Mouse (Mus musculus): ENCODE data around the gene Pclaf. TPM values are rescaled to one million over a fixed set of nuclear protein-coding genes. Genes with fewer than 3 reads are reported as not detected.

The Pclaf gene
- polyA plus RNA-seq, 1 experiment from 2014 or later = 9.9 TPM

DNA sequence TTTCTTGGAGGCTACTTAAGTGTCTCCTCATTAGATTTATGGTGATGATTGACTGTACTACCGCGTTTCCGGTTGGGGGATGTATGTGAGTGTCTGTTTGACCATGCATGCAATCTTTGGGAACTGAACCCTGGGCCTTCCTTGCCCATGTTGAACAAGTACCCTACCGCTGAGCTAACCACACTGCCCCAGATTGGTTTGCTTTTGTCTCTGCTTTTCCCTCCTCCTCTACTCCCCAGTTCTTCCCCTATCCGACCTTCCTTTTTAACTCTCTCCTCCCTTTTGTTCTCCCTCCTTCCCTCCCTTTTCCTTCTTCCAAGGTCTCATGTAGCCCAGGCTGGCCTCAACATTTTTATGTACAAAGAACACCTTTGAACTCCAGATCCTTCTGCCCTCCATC is 1.1 kb downstream of the Pclaf start:
- TF ChIP-seq EP300 (IDR thresholded peaks at IDR 0.05) (no peak), CTCF (IDR thresholded peaks at IDR 0.05) (no peak)
- Histone ChIP-seq H3K9ac (replicated peaks; ENCODE audit: low read depth) (no peak overlapping the region), H3K4me3 (ENCODE audit: low read depth, low read length) (no peak overlapping the region), H3K4me2 (replicated peaks; ENCODE audit: low read depth, low read length) (no peak overlapping the region; the same call in 1 of the 2 replicates), H3K4me1 (ENCODE audit: insufficient read depth, low read depth, low read length) (no peaks in the 10 kb centered on the region), H3K27me3 (replicated peaks; ENCODE audit: insufficient read depth, low read length) (no peaks in the 10 kb centered on the region), H3K27ac (ENCODE audit: low read length) (no peak overlapping the region), H3K9me3 (ENCODE audit: low read length) (no peaks in the 10 kb centered on the region), H3K36me3 (ENCODE audit: insufficient read depth, low read length) (no peaks in the 10 kb centered on the region)
- DNase-seq (ENCODE audit: low spot score) = no peak
- WGBS = 3% methylated on average over 5 of the region's 5 CpGs
- no peak for ATAC-seq

DNA sequence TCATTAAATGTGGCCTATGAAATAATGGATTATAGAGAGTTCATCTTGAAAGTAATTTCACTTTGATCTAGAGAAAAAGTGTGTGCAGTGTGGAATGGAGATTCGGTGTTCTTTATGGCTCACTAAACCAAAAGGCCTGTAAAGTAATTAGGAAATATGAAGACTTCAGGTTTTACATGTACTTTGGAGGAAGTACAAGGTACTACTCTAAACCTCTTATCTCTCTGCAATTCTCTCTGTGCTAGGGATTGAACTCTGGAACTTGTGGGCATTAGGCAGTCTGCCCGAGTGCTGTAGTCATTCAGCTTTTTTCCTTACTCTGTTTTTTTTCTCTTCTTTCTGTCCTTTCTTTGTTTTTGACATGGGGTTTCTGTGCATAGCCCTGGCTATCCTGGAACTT is 6.9 kb downstream of the Pclaf start:
- H3K27me3 ChIP-seq (replicated peaks; ENCODE audit: insufficient read depth, low read length) = no peaks in the 10 kb centered on the region
- H3K4me3 ChIP-seq (ENCODE audit: low read depth, low read length) = no peak overlapping the region
- H3K9ac ChIP-seq (replicated peaks; ENCODE audit: low read depth) = no peak overlapping the region
- TF ChIP-seq EP300 (IDR thresholded peaks at IDR 0.05) (no peak), CTCF (IDR thresholded peaks at IDR 0.05) (no peak)
- DNase-seq (ENCODE audit: low spot score) = no peak
- no peaks in the 10 kb centered on the region for H3K9me3 ChIP-seq (ENCODE audit: low read length)
- no peak for ATAC-seq
- H3K4me2 ChIP-seq (replicated peaks; ENCODE audit: low read depth, low read length) = no peak overlapping the region
- 81% methylated on average over 2 of the region's 2 CpGs for WGBS
- no peak overlapping the region for H3K27ac ChIP-seq (ENCODE audit: low read length)
- no peaks in the 10 kb centered on the region for H3K4me1 ChIP-seq (ENCODE audit: insufficient read depth, low read depth, low read length)
- no peaks in the 10 kb centered on the region for H3K36me3 ChIP-seq (ENCODE audit: insufficient read depth, low read length)

DNA sequence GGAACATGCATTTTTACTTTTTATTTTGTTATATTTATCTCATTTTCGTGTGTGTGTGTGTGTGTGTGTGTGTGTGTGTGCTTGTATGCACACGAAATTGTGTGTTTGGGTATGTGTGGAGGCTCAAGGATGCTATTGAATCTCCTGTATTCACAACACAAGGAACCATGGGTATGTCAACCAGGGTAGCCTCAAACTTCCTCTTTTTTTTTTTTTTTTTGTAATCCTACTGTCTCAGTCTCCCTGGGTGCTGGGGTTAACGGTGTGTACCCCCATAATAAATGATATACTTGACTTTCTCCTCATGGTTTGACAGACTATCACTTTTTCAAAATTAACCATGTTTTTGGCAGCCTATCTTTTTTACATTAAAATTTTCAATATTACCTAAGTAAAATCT is 12.8 kb downstream of the Pclaf start:
- WGBS = 88% methylated on average over 3 of the region's 3 CpGs
- no peak for ATAC-seq
- no peaks in the 10 kb centered on the region for H3K27me3 ChIP-seq (replicated peaks; ENCODE audit: insufficient read depth, low read length)
- no peaks in the 10 kb centered on the region for H3K4me1 ChIP-seq (ENCODE audit: insufficient read depth, low read depth, low read length)
- no peak overlapping the region for H3K9ac ChIP-seq (replicated peaks; ENCODE audit: low read depth)
- H3K4me2 ChIP-seq (replicated peaks; ENCODE audit: low read depth, low read length) = no peak overlapping the region
- H3K9me3 ChIP-seq (ENCODE audit: low read length) = no peaks in the 10 kb centered on the region
- H3K36me3 ChIP-seq (ENCODE audit: insufficient read depth, low read length) = no peaks in the 10 kb centered on the region
- TF ChIP-seq EP300 (IDR thresholded peaks at IDR 0.05) (no peak), CTCF (IDR thresholded peaks at IDR 0.05) (no peak)
- no peak overlapping the region for H3K27ac ChIP-seq (ENCODE audit: low read length)
- H3K4me3 ChIP-seq (ENCODE audit: low read depth, low read length) = no peak overlapping the region
- DNase-seq (ENCODE audit: low spot score) = no peak

DNA sequence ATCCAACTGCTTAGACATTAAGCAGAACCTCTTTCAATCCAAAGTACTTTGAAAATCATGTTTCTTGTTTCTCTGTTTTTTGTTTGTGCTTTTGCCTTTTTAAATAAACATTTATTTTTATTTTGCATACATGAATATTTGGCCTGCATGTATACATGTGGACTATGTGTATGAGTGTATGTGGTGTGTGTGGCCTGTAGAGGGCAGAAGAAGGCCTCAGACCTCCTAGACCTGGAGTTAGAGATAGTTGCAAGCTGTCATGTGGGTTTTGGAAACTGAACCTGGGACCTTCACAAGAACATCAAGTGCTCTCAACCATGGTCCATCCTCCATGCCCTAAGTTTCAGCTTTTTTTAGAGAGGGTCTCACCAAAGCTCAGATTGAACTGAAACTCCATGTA is 13.4 kb downstream of the Pclaf start:
- Histone ChIP-seq H3K27ac (ENCODE audit: low read length) (no peak overlapping the region), H3K27me3 (replicated peaks; ENCODE audit: insufficient read depth, low read length) (no peaks in the 10 kb centered on the region), H3K4me3 (ENCODE audit: low read depth, low read length) (no peak overlapping the region), H3K4me1 (ENCODE audit: insufficient read depth, low read depth, low read length) (no peaks in the 10 kb centered on the region), H3K9ac (replicated peaks; ENCODE audit: low read depth) (no peak overlapping the region), H3K4me2 (replicated peaks; ENCODE audit: low read depth, low read length) (no peak overlapping the region), H3K36me3 (ENCODE audit: insufficient read depth, low read length) (no peaks in the 10 kb centered on the region), H3K9me3 (ENCODE audit: low read length) (no peaks in the 10 kb centered on the region)
- ATAC-seq (no peak), DNase-seq (ENCODE audit: low spot score) (peak; percentile 24)
- no peak for TF ChIP-seq EP300 (IDR thresholded peaks at IDR 0.05)
- TF ChIP-seq CTCF (IDR thresholded peaks at IDR 0.05) = peak; percentile 57

DNA sequence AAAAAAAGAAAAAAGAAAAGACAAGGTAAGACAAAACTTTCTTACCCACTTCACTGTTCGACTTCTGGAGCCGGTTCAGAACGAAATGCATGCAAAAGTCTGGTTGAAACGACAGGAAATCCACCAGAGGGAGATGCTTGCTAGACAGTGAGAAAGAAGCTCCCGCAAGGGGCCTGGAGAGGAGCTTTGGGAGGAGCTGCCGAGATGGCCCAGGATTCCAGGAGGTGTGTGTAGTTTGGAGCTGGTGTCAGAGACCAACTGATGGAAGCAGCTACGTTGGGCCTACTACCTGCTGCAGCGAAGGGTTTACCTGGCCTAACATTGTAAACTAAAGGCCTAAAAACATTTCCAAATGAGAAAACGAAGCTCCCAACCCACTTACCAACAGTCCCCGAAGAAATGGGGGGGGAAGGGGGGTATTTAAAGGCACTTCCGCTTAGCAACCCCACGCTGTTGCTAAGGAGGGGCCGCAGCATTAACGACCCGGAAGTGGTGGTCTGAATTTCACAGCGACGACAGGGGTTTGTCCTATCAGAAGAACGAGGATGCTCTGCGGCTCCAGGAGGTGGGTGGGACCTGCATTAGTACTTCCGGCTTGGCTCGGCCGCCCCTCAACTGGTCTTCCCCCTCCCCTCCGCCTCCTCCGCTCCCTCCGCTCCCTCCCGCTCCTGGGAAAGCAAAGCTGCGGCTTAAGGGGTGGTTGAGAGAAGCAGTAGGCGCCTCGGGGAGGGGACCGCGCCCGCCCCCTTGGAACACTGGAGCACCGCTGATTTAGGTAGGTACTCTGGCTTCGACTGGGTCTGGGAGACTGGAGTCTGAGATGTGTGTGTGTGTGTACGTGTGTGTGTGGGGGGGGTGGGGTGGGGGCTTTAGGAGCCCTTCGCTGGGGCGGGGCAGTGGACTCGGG is 18.6 kb downstream of the Pclaf start, which contains the start of the genes Trip4 and Csnk1g1:
Trip4 (minus strand) TSS at position 401 of the 907 bp plus-strand sequence.
Csnk1g1 (plus strand) TSS at position 531 of the 907 bp plus-strand sequence.
- TF ChIP-seq CTCF (IDR thresholded peaks at IDR 0.05) (peak; percentile 67), EP300 (IDR thresholded peaks at IDR 0.05) (no peak)
- H3K9me3 ChIP-seq (ENCODE audit: low read length) = no peaks in the 10 kb centered on the region
- H3K36me3 ChIP-seq (ENCODE audit: insufficient read depth, low read length) = no peaks in the 10 kb centered on the region
- H3K4me2 ChIP-seq (replicated peaks; ENCODE audit: low read depth, low read length) = peak within 1 kb of the TSS; percentile 88
- H3K27me3 ChIP-seq (replicated peaks; ENCODE audit: insufficient read depth, low read length) = no peaks in the 10 kb centered on the region
- 1% methylated on average over 36 of the region's 38 CpGs for WGBS
- H3K9ac ChIP-seq (replicated peaks; ENCODE audit: low read depth) = peak within 1 kb of the TSS; percentile 70
- H3K4me3 ChIP-seq (ENCODE audit: low read depth, low read length) = peak within 1 kb of the TSS; percentile 84
- peak within 1 kb of the TSS; percentile 79 for H3K27ac ChIP-seq (ENCODE audit: low read length)
- DNase-seq (ENCODE audit: low spot score) (peak; percentile 100), ATAC-seq (peak; percentile 99)
- no peaks in the 10 kb centered on the region for H3K4me1 ChIP-seq (ENCODE audit: insufficient read depth, low read depth, low read length)

DNA sequence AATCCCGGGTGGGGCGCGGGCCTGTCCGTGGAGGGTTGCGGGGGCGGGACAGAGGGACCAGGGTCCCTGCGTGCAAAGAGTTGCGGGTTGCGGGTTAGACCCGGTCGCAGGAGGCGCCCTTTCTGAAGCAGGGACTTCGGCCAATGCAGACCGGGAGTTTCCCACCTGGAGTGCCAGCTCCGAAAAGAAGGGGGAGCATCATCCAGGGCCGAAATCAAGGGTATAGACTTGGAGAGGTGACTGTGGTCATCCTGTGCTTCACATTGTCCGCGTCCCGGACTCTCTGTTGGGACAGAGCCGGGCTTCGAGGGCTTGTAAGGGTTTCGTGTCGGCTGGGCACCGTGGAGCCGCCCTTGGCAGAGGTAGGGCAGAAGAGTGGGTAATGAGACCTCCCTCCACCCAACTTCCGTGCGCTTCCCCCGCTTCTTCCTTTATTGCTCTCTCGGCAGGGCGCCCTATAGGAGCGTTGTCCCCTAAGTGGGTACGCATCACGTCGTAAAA is 19.3 kb downstream of the Pclaf start:
- peak overlapping the region; percentile 79 for H3K27ac ChIP-seq (ENCODE audit: low read length)
- peak overlapping the region; percentile 70 for H3K9ac ChIP-seq (replicated peaks; ENCODE audit: low read depth)
- TF ChIP-seq CTCF (IDR thresholded peaks at IDR 0.05) (peak; percentile 50), EP300 (IDR thresholded peaks at IDR 0.05) (no peak)
- under 1% methylated on average over 32 of the region's 34 CpGs for WGBS
- DNase-seq (ENCODE audit: low spot score) (peak; percentile 54), ATAC-seq (peak; percentile 42; the same call in 1 of the 2 replicates)
- no peaks in the 10 kb centered on the region for H3K9me3 ChIP-seq (ENCODE audit: low read length)
- no peaks in the 10 kb centered on the region for H3K4me1 ChIP-seq (ENCODE audit: insufficient read depth, low read depth, low read length)
- H3K27me3 ChIP-seq (replicated peaks; ENCODE audit: insufficient read depth, low read length) = no peaks in the 10 kb centered on the region
- peak overlapping the region; percentile 88 for H3K4me2 ChIP-seq (replicated peaks; ENCODE audit: low read depth, low read length)
- no peaks in the 10 kb centered on the region for H3K36me3 ChIP-seq (ENCODE audit: insufficient read depth, low read length)
- H3K4me3 ChIP-seq (ENCODE audit: low read depth, low read length) = peak overlapping the region; percentile 84

Data from lung, postnatal 0 days (tissue).